Mouse (Mus musculus) testis, adult 10 weeks (tissue): ENCODE data around the gene Lexm. TPM values are rescaled to one million over a fixed set of nuclear protein-coding genes. Genes with fewer than 3 reads are reported as not detected.

Experiments
- polyA plus RNA-seq: library from polyadenylated mRNA; stranded (reverse); fragments of 350-450 nt; fragmentation: Illumina TruSeq; extraction: RNeasy Lipid Tissue Mini Kit (QIAGEN cat#74804); gene quantifications from one replicate; pipeline ENCODE4 v1.2.3, GENCODE M21; 2014; ENCODE audit warnings: low read depth, low replicate concordance

The Lexm gene
- 33.7 TPM for polyA plus RNA-seq

DNA sequence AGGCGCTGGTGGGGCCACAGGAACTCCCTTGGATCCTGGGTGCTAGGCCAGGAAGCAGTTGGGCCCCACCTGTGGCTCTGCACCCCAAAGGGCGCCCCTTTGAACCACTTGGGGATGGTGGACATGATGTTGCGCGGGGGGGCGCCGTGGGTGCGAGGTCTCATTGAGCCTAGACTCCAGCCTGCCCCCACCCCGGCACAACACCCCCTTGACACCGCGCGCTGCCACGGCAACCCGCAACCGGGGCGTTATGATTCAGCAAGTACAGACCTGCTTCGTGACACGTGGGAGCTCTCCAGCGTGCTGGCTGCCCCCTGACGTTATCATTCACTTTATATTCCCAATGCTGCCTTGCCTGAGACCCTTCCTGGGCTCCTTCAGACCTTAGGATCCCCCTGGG is at the start of gene Lexm:
Lexm (minus strand) TSS at position 186 of the 400 bp plus-strand sequence.

DNA sequence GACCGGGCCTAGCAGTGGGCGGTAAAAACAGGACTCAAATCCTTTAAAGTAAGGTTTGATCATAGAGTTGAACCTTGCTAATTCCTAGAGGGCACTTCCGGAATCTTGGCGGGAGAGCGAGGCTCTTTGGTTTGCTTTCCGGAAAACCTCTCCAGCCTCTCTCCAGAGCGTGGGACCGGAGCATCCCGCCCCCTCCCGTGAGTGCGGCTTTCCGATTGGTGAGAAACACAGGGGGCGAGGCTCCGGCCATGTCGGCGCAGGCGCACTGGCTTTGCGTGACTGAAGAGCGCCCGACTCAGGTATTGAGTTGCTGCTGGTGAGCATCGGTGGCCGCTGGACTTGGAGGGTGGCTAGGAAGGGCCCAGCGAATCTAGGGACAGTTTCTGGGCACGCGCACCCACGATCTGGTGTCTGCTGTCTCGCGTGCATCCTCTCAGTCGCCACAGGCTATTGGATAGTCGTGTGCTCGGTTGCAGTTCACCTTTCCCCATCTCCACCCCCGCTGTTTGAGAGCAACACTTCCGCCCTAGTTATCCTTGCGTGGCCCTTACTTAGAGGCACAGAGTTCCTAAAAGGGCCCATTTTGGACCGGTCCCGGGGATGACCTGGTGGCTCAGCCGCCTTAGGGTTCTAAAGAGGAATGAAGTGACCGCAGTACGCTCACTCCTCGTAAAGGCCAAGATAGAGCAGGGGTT is 33.9 kb upstream of the Lexm start, which contains the start of gene Pars2:
Pars2 (plus strand) TSS at position 237 of the 695 bp plus-strand sequence.

DNA sequence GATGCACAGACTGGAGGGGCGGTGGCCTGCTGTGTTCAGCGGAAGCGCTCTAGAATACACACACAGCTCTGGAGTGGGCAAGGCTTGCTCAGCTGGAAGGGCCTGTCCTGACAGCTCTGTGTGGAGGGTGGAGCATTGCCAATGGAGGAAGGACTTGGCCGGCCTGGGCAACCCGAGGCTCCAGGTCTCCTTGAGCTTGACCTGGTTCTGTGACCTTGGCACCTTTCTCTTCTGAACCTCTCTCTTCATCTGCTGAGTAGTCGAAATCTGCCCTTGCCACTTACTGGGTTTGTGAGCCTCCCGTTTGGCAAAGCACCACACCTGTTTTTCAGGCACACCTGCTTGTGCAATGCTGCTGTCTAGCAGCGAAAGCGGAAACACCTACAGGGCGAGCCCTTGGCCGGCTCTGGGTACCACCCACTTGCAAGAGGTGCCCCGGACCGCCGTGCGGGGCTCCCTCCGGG is 5.0 kb upstream of the Lexm start, which contains the start of gene Ttc22:
Ttc22 (plus strand) TSS at position 403 of the 464 bp plus-strand sequence.

DNA sequence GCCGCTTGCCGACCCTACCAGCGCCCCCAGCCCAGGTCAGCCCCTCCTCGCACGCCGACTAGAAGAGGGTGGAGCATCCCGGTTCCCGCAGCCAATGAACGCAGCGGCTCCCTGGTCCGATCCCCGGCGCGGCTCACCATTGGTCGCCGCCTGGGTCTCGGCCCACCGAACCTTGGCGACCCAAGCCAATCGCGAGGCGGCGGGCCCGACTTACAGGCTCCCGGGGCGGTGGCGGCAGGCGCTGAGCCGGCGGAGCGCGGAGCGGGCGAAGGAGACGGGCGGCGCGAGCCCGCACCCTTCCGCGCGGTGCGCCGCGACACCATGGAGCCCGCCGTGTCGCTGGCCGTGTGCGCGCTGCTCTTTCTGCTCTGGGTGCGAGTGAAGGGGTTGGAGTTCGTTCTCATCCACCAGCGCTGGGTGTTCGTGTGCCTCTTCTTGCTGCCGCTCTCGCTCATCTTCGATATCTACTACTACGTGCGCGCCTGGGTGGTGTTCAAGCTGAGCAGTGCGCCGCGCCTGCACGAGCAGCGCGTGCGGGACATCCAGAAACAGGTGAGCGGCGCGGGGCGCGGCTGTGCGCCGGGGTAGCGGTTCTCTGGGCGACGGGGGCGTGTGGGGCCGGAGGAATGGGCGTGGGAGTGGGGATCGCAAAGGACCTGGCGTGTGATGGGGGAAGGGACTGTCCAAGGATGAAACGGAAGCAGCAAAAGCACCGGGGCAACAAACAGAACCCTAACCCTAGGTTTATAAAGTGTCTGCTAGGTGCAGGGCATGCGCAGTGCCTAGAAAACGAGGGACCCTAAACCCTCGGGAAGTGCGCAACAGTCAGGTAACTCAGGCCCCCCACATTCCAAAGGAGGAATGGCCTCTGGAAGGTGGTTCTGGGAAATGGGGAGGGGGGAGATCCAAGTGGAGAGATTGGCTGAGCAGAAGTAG is 55.9 kb downstream of the Lexm start, which contains the start of gene Dhcr24:
Dhcr24 (plus strand) TSS at position 193 of the 936 bp plus-strand sequence.

Other genes with a start within 250 kb of the Lexm start
- not detected for gene Pcsk9, start 152.9 kb downstream of the Lexm start, polyA plus RNA-seq
- not detected for gene Bsnd, start 125.0 kb downstream of the Lexm start, polyA plus RNA-seq
- 2.3 TPM for gene Dhcr24, start 56.2 kb downstream of the Lexm start, polyA plus RNA-seq
- not detected for gene Ttc22, start 5.2 kb upstream of the Lexm start, polyA plus RNA-seq
- gene Pars2, start 33.8 kb upstream of the Lexm start, polyA plus RNA-seq: 0.60 TPM
- 142 TPM for gene Ttc4, start 61.7 kb upstream of the Lexm start, polyA plus RNA-seq
- 34.2 TPM for gene Mroh7, start 113.7 kb upstream of the Lexm start, polyA plus RNA-seq
- gene Fam151a, start 116.6 kb upstream of the Lexm start, polyA plus RNA-seq: not detected
- 0.17 TPM for gene Acot11, start 187.8 kb upstream of the Lexm start, polyA plus RNA-seq